Mouse (Mus musculus): ENCODE measurements around the gene Calml4.
"Not testable (repeated sequence)": the region's sequence is repeated elsewhere in the genome, so short reads cannot be mapped to it uniquely, and the experiment has no call there.

Calml4 gene

DNA sequence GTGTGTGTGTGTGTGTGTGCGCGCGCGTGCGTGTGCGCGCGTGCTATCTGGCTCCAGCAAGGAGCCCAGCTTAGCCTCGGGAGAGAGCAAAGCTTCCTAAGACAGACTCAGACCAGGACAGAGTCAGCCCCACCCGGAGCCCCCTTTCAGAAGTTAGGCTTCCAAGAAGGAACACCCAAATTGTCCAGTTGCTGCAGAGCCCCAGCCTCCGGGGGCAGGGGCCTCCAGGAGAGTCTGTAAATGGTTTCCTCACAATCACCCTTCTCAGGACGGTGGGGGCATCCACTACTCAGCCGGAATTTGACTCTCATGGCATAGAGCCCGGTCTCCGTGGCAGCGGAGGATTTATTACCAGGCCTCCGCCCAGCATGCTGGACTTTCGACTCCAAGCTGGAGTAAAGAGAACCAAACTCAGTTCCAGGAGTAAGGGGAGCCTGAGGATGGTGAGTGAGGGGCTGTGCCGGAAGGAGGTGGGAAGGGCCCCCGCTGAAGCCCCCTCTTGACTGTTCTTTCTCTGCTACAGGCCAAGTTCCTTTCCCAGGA is at the start of gene Calml4:
TSS of gene Calml4 (plus strand) at position 362 of the 543 bp plus-strand sequence.
- DNase-seq (ENCODE audit: low read depth) = no peak

DNA sequence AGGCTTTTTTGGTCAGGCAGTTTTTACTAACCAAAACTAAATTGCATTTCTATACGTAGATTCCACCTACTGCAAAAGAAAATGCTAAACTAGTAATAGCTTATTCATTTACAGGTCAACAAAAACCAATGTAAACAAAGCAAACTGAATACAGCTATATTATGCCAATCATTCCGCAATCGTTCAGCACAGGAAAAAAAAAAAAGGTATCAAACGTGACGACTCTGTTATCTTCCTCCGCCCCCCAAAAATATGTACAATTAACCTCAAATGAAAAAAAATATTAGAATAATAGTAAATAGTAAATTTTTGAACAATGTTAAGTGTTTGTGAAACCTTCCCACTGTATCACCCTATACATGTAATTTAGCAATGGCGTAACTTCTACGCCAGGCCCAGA is 47.8 kb upstream of the Calml4 start:
- no peak for DNase-seq (ENCODE audit: low read depth)

DNA sequence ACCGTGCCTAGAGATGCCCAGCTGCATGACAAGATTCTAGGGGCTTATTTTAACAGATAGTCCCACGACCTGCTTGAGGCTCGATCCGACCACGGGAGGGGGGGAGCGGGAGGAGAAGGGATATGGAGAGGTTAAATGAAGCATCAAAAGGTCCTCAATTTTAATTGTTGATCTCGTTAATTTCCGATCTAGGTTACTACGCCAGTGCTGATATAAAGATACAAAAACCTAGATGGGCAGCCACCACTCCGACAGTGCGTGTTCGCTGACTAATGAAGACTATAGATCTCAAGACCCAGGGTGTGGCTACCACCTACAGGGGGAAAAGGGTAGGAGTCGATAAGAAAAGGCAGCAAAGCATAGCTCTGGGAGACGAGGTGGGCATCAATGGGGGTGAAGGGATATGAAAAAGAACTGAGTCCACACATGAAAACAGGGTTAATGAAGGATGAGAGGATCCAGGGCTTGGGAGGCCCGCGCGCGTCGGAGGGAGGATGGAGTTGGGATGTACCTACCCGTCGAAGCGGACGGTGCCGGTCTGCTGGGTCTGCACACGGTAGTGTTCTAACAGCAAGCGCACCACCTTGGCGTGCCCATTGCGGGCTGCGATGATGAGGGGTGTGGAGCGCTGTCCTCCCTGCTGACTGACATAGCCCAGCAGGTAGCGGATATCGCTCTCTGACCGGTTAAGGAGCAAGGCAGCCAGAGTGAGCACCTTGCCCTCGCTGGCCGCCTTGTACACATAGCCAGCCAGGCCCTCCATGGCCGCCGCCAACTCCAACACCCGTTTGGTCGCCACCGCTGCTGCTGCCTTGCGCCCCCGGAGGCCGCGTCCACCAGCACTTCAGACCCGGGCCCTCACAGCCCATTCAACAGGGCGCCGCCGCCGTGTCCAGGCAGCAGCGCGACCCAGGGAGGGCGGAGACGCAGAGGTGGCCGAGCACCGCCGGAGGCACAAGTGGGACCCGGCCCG is 47.1 kb upstream of the Calml4 start:
- DNase-seq (ENCODE audit: low read depth) = peak; percentile 76

DNA sequence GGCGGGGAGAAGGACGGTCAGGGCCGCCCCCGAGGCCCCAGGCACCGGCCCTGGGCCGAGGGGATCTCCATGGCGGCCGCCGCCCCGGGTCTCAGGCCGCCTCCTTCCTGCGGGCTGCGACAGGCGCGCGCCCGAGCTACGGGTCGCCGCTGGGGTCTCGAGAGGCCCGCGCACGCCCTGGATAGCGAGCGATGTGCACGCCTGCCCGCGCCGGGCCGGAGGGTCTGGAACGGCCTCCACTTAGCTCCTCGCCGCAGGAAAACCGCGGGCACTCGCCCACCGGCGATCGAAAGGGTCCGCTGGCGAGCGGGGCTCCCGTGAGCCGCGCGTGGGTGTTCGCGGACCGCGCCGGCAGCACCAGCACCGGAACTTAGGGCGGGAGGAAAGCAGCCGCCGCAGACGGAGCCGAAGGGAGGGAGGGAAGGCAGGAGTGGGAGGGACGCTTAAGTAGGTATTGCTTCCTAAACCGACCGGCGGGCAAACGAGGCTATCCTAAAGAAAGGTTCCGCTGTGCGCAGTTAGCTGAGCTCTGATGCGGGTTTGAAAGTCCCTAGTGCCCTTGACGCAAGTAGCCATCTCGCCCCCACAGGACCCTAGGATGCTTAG is 46.3 kb upstream of the Calml4 start, which contains the start of gene Fem1b:
TSS of gene Fem1b (minus strand) at position 419 of the 606 bp plus-strand sequence.
- DNase-seq (ENCODE audit: low read depth) = peak; percentile 96

DNA sequence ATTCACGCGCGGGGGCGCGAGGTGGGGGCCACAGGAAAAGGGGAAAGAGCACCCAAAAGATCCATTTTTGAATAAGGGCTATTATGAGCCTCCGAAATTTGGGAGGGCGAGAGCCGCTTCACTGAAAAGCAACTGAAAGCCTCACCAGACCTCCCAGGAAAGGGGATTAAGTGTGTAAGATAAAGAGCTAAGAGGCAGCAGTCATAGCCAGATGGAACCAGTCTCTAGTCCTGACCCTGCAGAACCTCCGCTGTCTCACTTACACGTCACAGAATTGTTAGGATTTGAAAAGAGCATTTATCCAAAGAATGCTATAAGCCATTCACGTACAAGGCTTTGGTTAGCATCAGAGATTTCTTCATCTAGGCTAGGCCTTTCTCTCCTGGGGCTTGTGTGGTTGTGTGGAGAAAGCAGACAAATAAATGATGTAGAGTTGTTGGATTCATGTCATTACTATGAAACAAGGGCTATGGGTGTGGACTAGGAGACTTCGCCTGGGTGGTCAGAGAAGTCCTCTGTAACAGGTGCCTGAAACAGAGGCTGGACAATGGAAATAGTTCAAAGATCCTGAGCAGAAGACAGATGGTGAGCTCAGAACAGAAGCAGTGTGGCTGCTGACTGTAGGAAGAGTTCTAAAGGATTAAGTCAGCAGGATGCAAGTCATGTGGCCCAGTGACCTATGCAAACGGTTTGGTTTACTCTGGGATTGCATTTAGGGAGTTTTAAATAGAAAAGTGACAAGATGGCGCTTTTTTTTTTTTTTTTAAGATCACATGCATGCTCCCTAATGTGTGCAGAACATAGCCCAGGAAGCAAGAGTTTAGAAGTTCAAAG is 45.4 kb upstream of the Calml4 start:
- no peak for DNase-seq (ENCODE audit: low read depth)

DNA sequence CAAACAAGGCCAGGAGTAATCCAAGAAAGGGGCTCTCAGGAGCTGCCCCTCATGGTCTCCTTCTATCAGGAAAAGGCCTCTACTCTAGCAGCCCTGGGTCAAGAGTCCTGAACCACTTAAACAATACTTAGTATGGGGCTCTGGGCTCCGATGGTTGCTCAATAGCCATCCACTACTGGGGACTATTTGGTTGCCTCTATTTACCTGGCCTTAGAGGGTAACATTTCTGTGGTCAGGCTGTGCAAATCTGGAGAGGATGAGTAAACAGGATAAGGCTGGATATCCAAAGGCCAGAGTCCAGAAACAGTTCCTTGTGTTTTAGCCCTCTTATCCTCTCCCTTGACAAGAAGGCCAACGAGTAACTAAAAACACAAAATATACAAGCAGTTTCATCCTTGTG is 43.1 kb upstream of the Calml4 start:
- DNase-seq (ENCODE audit: low read depth) = no peak

DNA sequence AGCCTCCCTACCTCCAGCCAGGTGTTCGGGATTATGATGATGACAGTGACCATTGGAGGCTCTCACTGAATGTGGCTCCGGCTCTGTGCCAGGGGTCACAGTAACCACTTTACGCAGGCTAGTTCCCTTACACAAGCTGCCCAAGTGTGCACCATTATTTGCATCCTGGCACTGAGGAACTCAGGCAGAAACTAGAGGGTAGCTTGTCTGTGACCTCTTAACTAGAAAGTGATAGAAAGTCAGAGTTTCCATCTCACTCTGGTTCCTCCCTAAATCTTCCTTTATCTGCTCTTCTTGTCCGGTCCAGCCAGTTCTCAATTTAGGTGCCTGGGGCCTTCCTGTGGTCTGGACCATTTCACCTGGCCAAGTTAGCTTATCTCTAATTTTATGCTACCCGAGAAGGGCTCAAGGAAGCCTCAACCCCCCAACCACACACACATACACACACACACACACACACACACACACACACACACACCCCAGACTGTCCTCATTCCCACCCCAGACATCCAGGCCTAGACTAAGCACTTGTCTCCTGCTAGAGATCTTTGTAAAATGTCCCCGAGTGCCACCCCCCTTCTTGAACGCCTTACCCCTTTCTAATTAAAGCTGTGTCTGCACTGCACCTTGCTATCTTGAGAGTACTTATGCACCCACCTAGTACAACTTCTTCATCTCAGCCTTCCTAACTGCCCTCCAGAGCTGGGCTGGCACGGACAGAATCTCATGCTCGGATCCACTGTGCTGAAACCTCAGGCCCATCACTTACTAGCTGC is 41.4 kb upstream of the Calml4 start:
- DNase-seq (ENCODE audit: low read depth) = no peak

DNA sequence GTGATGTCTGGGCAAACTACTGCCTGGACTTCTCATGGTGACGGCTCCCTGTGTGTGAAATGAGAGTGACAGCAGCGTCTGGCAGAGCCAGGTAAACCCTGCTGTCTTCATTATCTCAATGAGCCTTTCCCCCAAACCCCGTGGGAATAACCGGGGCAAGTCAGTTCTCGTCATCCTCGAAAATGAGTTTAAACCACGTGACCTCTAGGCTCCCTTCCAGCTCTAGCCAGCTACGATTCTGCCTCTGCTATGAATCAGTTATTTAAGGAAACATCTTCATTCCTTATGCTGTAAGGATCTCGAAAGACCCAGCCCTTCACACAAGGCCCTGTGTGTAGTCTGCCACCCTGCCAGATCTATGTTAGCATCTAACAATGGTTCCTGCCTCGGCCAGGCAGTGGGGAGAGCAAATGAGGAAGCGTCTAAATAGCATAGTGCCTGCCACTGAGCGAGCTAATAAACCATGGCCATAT is 40.7 kb upstream of the Calml4 start:
- no peak for DNase-seq (ENCODE audit: low read depth)

DNA sequence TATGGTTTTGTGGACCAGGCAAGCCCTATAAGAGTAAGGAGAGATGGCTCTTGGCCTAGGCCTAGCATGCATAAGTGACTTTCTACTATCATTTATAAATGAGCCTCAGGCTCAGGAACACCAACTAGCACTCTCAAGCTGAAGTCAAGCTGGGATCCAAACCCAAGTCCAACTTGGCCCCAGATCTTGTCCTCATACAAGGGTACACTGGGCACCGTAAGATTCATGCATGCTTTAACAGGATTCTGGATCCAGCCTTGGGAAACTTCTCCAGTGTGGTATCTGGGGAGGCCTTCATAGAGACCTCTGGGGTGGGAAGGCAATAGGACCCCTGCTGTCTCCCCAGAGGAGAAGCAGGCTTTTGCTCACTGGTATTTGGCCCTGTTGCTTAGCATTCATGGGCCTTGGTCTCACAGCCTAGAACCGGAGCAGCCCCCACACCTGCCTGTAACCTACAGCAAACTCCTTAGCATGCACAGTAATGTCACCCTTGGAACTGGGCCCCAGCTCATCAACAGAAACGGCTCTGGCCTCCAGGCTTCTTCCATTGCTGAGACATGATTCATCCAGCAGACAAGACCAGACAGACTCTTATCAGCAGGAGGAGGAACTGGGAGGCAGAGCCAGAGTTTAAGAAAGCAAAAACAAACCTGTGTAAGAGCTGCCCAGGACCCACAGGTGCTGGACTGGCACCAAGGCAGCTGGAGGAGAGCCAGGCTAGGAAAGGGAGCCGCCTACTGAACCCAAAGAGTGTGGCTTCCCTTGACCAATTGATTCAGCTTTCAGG is 39.9 kb upstream of the Calml4 start:
- no peak for DNase-seq (ENCODE audit: low read depth)

DNA sequence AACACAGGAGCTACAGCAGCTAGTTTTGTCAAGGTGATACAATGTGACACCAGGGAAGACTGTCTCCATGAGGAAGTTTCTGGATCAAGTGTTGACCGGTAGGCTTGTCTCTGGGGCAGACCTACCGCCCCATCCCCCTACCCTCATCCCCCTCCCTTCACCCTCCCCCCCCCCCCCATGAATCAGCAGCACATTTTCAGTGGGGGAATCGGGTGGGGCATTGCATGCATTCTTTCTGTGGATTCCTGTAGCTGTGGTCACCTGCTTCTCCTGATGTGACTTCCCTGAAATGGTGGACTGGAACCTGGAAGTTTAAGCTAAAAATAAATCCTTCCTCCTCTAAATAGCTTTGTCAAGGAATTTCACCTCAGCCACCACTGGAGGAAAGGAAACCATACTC is 38.4 kb upstream of the Calml4 start:
- no peak for DNase-seq (ENCODE audit: low read depth)

DNA sequence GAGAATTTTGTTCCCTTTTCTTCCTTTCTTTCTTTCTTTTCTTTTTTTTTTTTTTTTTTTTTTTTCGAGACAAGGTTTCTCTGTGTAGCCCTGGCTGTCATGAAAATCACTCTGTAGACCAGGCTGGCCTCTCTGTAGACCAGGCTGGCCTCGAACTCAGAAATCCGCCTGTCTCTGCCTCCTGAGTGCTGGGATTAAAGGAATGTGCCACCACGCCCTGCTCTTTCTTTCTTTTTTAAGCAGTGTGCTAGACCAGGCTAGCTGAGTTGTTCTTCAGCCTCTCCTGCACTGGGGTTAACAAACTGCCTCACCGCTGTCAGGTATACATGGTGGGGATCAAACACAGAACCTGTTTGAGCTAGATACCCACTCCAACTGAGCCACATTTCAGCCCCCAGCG is 38.0 kb upstream of the Calml4 start:
- not testable (repeated sequence) for DNase-seq (ENCODE audit: low read depth)

DNA sequence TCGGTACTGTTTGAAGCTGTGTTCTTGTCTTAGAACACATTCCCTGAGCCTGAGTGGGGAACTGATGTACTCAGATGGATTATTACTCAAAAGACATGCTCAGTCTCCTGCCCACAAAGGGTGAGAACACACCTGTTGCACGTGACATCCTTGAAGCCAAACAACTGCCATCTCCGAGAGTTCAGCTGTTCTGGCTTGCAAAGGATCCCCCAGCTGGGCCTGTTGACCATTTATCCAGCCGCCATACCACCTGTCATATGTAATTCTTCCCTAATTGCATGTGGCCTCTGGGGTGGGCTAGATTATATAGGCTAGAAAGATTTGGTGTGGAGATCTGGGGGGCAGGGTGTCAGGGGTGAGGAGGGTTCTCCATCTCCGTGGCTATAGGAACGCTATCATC is 37.1 kb upstream of the Calml4 start:
- DNase-seq (ENCODE audit: low read depth) = no peak

DNA sequence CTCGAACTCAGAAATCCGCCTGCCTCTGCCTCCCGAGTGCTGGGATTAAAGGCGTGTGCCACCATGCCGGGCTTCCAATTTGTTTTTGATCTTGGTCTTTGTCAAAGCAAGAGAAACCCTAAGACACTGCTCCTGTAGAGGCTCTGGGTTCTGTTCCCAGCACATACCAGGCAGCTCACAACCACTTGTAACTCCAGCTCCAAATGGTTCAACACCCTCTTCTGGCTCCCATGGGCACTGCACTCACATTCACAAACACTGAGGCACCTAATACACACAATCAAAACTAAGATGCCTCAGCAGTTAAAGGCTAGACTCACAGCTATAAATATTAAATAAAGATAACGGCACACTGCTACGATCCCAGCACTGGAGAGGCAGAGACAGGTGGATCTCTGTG is 36.1 kb upstream of the Calml4 start:
- no peak for DNase-seq (ENCODE audit: low read depth)

DNA sequence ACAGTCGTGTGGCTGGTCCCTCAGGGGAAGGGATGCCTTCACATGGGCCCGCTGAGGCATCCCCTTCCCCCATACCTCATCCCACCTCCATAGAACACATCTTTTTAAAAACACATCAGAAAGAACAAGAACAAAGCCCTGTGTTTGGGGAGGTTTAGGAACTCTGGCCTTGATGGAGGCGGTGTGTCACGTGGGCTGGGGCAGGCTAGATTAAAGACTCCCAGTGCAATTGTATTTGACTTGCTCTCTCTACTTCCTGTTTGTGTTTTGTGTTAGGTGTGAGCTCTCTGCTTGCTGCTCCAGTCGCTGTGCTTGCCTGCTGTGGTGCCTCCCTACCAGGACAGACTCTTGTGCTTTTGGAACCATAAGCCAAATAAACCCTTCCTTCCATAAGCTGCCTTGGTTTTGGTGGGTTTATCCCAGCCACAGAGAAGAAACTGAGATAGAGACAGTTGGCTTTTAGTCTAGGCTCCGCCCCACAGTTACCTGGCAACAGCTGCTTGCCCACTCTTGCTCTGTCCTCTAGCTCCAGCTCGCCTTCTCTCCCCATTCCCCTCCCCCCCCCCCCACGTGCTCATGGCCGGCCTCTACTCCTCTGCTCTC is 32.0 kb upstream of the Calml4 start:
- DNase-seq (ENCODE audit: low read depth) = peak; percentile 59

DNA sequence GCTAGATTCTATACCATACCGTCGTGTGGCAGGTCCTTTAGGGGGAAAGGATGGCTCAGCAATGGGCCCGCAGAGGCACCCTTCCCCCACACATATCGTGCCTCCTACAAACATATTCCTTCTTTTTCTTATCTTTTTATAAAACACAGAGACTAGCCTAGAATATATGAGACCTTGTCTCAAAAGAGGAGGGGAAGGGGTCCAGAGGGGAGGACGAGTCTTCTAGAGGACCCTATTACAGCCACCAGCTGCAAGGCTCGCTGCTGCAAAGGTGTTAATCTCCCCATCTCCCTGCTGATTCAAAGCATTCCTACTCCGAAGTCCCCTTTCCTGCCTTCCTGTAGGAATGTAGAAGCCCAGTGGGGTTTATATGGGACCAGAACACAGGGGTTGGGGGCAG is 31.4 kb upstream of the Calml4 start:
- DNase-seq (ENCODE audit: low read depth) = no peak

DNA sequence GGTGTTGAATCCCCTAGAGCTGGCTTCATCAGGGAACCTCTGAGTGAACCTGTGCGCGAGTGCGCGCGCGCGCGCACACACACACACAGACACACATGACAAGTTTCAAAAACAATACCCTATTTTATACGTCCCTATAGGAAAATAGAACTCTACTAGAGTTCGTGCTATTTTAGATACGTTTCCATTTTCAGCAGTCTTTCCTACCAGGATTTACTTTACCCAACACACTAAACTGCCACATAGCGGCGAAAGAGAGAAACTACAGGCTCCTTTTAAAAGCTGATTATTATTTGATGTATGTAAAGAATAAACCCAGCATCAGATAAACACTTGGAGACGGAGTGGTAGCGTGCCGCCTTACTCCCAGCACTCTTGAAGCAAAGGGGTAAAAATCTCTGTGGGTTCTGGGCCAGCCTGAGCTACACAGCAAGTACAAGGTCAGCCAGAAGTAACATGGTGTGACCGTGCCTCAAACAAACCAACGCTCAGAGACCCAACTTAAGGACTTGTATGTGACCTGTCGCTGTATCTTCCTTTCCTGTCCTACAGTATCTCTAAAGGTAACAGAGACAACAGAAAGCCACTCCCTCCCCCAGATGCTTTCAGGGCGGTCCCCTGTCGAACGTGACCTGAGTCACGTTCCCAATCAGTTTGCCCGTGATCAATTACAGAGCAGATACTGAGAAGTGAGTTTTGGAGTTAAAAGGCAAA is 29.8 kb upstream of the Calml4 start:
- DNase-seq (ENCODE audit: low read depth) = peak; percentile 73

DNA sequence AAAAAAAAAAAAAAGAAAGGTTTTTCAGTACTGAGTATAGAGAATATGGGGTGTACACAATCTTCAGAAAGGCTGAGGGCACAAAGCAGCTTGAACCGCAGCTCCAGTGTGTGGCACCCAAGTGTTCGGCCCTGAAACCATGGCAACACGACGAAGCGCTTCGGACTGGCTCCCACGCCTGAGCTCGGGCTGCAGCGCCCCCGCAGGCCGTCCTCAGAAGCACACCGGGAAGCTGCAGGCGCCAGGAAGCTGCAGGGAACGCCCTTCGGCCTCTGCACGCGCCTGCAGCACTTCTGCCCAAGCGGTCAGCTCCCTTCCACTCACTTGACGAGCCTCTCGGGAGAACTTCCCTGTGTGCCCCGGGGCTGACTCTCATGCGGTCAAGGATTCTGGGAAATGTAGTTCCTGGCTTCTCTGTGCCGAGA is 29.2 kb upstream of the Calml4 start:
- DNase-seq (ENCODE audit: low read depth) = peak; percentile 95

DNA sequence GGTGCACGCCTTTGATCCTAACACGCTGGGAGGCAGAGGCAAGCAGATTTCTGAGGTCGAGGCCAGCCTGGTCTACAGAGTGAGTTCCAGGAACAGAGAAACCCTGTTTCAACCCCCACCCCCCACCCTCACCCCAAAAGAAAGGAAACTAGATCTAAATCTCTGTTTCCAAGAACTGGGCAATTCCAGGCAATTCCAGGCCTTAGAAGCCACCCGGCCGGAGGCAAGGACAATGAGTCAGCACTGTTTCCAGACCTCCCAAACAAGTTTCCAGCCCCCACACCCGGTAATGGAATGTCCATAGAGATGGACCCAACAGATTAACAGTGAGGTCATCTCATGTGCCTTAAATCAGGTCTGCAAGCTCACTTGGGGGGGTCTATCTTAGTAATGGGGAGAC is 28.0 kb upstream of the Calml4 start:
- DNase-seq (ENCODE audit: low read depth) = no peak

DNA sequence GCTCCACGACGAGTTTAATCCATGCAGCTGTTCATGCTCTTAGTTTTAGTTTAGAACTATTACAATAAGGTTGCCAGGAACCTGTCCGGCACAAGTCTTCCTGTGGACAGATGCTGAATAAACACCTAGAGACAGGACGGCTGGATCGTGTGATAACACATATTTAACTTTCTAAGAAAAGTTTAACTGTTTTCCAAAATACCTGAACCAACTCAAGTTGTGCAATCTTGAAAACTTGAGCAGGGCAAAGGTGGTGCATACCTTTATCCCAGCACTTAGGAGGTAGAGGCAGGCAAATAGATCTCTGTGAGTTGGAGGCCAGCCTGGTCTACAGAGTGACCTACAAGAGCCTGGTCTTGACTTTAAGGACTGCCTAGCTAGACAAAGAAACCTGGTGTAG is 23.0 kb upstream of the Calml4 start:
- no peak for DNase-seq (ENCODE audit: low read depth)

All from induced T-regulatory cell, adult 2 months (primary cell).